Mouse (Mus musculus) gastrocnemius, postnatal 25 days (tissue): ENCODE data around the gene Stx8. TPM values are rescaled to one million over a fixed set of nuclear protein-coding genes. Genes with fewer than 3 reads are reported as not detected.

Experiments used
- DNase-seq: peaks from one replicate; pipeline ENCODE4 v3.0.0; 2022
- total RNA-seq, 2 experiments: library from RNA; stranded (reverse); gene quantifications; 1 replicate in 1 of 2; 2 replicates in 1 of 2; pipeline ENCODE4 v1.2.3; 2021

Gene Stx8
- total RNA-seq, 2 experiments from 2014 or later, result 22.4 to 23.0 TPM

DNA sequence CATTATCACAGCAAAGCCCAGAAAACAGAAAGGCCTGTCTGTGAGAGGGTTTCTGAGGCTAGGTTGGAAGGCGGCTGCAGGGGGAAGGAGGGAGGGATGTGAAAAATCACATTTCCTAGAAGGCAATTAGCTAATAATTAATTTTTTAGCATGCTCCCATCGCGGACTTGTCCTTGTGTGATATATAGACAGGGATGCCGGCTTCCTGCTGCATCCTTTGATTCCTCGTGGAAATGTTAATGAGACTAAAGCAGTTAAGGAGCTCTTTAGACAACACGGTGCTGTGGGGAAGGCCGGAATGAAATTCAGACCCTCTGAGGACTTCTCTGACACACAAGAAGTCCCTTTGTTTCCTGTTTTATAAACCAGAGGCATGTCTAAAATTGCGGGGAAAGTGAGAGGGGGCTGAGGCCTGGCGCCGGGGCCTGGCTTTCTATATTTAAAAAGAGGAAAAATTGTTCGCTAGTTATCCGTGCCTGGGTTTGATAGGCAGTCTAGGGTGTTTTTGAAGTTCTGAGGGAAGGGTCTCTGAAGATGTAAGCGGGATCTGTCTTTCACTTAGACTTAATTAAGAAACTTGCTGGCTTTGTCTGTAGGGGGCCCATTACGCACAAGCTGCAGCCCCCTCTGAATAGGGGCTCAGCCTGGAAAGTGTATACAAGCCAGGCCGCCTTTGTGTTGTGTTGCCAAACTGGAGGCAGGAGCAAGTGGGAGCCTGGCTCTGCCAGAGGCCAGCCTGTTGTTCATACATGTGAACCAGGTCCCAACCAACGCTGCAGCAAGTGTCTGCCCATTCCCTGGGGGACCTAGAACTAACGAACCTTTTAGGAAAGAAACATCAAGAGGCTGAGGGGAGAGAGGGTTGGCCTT is 179.8 kb downstream of the Stx8 start:
- DNase-seq, result no peak

DNA sequence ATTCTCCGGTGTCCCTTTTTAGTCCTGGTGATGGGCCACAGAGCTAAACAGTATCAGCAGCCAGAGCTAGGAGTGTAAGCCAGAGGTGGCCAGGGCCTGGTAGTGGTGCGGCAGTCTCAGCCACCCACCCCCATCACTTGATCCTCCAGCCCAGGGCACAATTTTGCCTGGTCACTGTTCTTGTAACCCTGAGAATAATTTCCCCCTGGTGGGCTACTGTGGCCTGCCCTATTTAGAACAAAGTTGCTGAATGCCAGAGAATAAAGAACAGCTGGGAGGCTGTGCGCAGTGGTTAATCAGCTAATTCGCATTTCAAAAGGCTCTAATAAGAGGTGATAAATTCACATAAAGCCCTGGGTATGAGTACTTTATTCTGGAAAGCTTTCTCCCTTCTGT is 180.5 kb downstream of the Stx8 start:
- no peak for DNase-seq

DNA sequence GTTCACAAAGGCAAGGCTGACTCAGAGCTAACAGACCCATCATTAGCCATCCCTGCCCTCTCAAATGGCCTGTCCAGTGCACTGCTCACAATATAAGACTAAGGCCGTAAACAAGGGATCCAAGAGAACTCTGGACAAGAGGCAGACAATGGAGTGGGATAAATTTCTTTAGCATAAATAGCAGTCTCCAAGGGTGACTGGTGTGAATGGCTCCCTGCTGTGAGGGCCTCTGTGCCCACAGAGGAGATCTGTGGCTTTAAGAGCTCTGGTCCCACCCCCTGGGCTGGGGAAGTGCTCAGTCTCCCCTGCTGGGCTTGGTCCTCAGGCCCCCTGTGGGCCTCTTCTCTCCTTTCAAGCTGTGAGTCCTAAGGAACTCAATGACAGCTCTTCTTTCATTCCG is 184.9 kb downstream of the Stx8 start:
- no peak for DNase-seq

DNA sequence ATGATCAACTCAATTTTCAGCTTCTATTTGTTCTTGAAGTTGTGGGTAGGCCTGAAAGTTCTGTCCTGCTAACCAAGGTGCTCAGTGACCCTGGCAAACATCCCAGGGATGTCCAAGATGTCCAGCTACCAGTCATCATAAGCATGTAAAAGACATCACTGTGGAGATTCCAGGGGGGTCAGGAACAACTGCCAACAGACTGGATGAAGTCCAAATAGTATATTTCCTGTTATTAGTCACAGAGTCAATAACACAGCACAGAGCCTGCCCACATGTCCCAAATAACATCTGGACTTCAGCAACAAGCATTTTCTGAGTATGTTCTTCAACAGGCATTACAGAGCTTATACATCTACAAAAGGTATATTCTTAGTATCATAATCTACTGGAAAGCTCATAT is 189.8 kb downstream of the Stx8 start:
- no peak for DNase-seq

GRCm38 (mm10) chr11:68158166-68158565 is 192.2 kb downstream of the Stx8 start:
- DNase-seq, result no peak

GRCm38 (mm10) chr11:68159867-68160266 is 193.9 kb downstream of the Stx8 start:
- DNase-seq, result no peak

DNA sequence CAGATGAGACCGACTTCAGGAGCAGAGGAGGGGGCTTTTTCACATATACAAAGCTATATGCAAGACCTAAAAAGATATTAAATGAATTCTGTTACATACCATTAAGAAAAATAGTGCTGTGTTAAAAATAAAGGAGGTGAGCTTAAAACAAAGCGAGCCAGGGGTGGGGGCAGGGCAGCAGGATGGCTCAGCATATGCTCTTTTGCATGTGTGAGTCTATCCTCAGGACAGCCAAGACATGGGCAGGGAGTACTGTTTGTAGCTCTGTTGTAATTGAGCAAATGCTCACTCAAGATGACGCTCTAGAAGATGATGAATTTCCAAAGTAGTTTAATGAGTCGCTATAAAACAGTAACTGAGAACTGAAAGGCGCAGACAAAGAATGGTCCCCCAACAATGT is 198.4 kb downstream of the Stx8 start:
- DNase-seq, result no peak

DNA sequence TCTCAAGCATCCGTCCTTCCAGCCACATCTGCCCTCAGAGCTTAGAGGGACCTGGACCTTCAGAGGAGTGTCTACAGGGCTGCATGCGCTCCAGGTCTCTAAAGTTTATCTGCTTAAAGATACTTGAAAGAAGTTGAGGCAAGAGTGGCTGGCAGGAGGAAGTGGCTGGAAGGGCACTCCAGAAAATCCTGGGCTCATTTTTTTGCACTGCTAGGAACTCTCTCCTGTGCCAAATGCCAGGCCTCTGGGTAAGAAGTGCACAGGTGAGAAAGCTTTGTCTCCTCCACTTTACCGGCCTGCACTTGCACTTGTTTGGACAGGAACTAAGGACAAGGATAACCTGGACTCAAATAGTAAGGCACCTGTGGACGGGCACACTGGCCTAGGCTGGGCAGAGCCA is 202.4 kb downstream of the Stx8 start:
- no peak for DNase-seq

DNA sequence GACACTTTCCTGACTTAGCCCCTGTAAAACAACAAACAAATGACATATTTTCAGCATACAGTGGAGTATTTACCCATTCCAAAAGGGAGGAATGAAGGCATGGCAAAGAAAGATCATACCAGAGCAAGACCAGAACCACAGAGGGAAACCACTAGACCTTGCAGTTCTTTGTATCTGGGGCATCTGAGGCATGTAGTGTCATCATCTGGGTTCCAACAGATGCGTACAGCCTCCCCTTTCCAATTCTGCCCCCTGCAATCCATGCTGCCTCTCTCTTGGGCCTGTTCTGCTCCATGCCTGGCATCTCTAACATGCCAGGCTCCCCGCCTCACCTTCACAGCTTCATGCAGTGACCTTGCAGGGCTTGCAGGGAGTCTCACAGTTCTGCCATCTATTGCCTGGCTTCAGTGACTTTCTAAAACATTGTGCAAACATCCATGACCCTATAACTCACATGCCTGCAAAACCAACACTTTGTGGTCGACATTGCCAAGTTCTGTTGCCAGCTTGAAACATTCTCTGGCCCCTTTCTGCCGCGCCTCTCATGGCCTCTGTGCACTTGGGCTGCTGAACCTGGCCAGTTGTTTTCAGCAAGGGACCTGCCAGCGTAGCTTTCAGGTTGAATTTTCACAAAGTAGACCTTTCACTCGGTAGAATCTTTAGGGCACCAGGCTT is 206.1 kb downstream of the Stx8 start:
- DNase-seq, result no peak

GRCm38 (mm10) chr11:68172648-68173045 is 206.7 kb downstream of the Stx8 start:
- no peak for DNase-seq

- no peak for DNase-seq
These were observed 210.6 kb downstream of the Stx8 start for GRCm38 (mm10) chr11:68176550-68176949.

- DNase-seq, result no peak
These were observed 211.4 kb downstream of the Stx8 start for GRCm38 (mm10) chr11:68177415-68177814.

GRCm38 (mm10) chr11:68185647-68186046 is 219.7 kb downstream of the Stx8 start:
- no peak for DNase-seq

- DNase-seq, result no peak
These were observed 221.2 kb downstream of the Stx8 start for GRCm38 (mm10) chr11:68187242-68187641.

GRCm38 (mm10) chr11:68188695-68189201 is 222.8 kb downstream of the Stx8 start:
- no peak for DNase-seq

DNA sequence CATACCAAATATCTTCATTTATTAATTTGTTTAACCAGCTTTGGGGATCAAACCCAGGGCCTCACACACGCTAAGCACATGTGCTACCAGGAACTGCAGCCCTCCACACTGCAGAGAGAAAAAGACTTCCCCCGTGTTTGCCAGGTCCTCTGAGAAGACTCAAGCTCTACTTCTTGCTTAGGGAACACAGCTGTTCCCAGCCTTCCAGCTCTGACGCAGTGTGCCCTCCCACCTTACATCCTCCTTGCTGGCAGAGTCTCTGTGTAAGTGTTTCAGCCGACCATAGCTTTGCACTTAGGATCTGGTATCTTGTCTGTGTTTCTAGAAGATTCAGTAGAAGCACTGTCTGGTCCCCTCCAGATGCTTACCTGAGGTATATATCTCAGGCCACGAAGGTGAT is 224.9 kb downstream of the Stx8 start:
- DNase-seq, result no peak

GRCm38 (mm10) chr11:68195168-68195567 is 229.2 kb downstream of the Stx8 start:
- no peak for DNase-seq

DNA sequence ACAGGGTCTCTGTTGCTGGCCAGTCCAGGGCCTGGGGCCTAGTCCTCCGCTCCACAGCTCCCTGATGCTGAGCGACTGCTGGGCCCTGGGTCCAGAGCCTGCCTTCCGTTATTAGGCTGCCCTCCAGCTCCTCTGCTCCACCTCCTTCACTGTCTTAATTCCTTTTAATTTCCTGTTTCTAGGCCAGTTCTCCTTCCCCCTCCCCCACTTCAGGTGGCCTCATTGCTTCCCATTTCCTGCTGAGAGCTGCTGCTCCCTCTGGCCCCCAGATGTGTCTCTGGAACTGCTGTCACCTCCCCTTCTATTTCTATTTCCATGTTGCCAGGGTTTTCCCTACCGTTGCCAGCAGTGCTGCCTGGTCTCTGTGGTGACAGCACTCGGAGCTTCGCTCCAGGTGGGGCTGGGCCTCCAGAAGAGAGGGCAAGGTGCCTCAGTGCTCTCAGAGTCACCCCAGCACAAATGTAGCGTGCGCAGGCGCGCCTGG is 229.7 kb downstream of the Stx8 start:
- DNase-seq, result no peak

DNA sequence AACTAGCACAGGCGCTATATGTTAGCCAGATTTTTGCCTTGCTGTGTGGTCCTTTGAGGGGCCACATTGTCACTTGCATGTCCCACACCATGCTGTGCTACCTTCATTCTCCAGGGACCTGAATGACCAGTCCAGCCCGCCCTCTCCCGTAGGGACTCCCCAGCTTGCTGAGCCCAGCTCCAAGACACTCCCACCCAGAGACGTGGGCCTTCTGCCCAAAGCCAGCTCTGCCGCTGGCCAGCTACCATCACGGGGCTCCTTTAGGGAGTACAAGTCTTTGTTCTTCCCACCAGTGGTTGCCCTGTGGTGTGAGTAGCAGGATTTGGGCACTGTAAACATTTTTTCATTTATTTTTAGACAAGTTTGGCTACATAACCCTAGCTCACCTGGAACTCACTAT is 230.6 kb downstream of the Stx8 start:
- DNase-seq, result no peak

DNA sequence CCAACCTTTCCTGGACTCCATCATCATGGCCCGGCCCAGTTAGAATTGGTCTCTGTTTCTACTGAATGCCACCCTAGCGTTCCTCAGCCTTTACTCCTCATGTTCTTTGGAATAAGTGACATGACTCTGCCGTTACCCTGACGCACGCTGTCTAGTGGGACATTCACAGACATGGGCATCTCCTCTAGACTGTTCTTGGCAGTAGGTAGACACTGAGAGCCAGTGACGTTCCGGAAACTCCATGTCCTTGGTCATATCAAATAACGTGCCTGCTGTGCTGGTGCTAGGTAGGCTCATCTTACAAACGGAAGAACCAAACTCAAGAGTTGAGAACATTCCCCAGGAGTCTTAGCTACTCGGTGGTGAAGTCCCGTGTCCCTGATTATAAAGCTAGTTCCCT is 231.5 kb downstream of the Stx8 start:
- peak; percentile 58 for DNase-seq

DNA sequence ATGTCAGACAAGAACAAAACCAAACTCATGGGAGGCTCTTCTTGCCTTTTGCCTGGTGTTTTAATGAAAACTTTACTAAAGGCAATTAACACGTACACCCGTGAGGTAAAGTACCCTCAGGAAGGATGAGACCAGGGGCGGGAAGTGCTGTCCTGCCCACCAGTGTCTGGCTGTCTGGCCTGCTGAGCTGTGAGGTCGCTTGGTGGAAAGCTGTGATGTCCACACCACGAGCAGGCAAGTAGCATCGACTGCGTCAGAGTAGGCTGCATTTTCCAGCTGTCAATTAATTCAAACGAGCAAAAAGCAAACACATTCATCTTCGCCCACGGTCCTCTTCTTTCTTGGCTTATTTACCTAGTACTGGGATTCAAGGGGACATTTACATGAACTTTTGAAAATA is 232.7 kb downstream of the Stx8 start:
- no peak for DNase-seq

- DNase-seq, result no peak
These were observed 233.1 kb downstream of the Stx8 start for GRCm38 (mm10) chr11:68199103-68199502.

GRCm38 (mm10) chr11:68199801-68200423 is 233.9 kb downstream of the Stx8 start:
- DNase-seq, result no peak
